ENCODE assay signal across 8 mouse cellular contexts in the genomic region with DNA sequence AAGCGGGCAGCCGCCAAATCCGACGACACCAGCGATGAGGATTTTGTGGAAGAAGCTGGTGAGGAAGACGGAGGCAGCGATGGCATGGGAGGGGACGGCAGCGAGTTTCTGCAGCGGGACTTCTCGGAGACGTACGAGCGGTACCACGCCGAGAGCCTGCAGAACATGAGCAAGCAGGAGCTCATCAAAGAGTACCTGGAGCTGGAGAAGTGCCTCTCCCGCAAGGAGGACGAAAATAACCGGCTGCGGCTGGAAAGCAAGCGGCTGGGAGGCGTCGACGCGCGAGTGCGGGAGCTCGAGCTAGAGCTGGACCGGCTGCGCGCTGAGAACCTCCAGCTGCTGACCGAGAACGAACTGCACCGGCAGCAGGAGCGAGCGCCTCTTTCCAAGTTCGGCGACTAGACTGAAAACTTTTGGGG. TPM values are rescaled to one million over a fixed set of nuclear protein-coding genes. Genes with fewer than 3 reads are reported as not detected.
DNase-seq lines count a peak whose midpoint lies in the region; ATAC-seq and TF ChIP-seq lines count a peak whose summit lies in the region.

No protein-coding gene starts in this region.

- under 1% methylated on average over 38 of the region's 38 CpGs for WGBS in heart, adult 2 months
- under 1% methylated on average over 38 of the region's 38 CpGs for WGBS in embryonic facial prominence, embryonic 10.5 days
- WGBS in hindbrain, embryonic 14.5 days = under 1% methylated on average over 38 of the region's 38 CpGs
- WGBS in liver, postnatal 0 days (ENCODE audit: insufficient replicate concordance) = under 1% methylated on average over 38 of the region's 38 CpGs

- in situ Hi-C loops in CH12.LX (cut with MboI; ENCODE audit: low pct_ligation_motif_present, low pct_unique_long_range_greater_than_20kb, low sequenced_read_pairs) = no loop called here

- no peak for DNase-seq in heart, adult 2 months
- DNase-seq in heart, adult 9 months (ENCODE audit: low spot score in 2 of 2) = no peak
- DNase-seq in CH12.LX (ENCODE audit: extremely low read depth) (no peak), adipocyte (ENCODE audit: low spot score) (no peak)
- peak; percentile 64 for DNase-seq in embryonic facial prominence, embryonic 10.5 days (ENCODE audit: low spot score)
- DNase-seq in hindbrain, embryonic 14.5 days (ENCODE audit: low spot score) = no peak
- DNase-seq in liver, postnatal 0 days = no peak
- peak; percentile 47 for DNase-seq in right cerebral cortex, postnatal 14 days

- peaks cover 2% of the 10 kb centered on the region for H3K36me3 ChIP-seq in heart, adult 2 months (ENCODE audit: control insufficient read depth, insufficient read depth, low read length)
- peaks cover 0 to 17% of the 10 kb centered on the region in 2 experiments for H3K36me3 ChIP-seq in CH12.LX (replicated peaks in 1 of 2; ENCODE audit: control insufficient read depth in 1 of 2, insufficient read depth in 1 of 2, low read length in 1 of 2)
- no peaks in the 10 kb centered on the region for H3K36me3 ChIP-seq in embryonic facial prominence, embryonic 10.5 days (replicated peaks)
- H3K36me3 ChIP-seq in hindbrain, embryonic 14.5 days (replicated peaks; ENCODE audit: control insufficient read depth, insufficient read depth) = no peaks in the 10 kb centered on the region
- no peaks in the 10 kb centered on the region for H3K36me3 ChIP-seq in liver, postnatal 0 days (replicated peaks; ENCODE audit: insufficient read depth, low read length)

- no peak for TF ChIP-seq RAD21 in CH12.LX (IDR thresholded peaks at IDR 0.05; ENCODE audit: low read depth, low read length)

- peak; percentile 23; the same call in 1 of the 2 replicates for TF ChIP-seq POLR2A in heart, adult 2 months (IDR thresholded peaks at IDR 0.05; ENCODE audit: insufficient read depth, low read depth, low read length)
- no peak for TF ChIP-seq POLR2A in CH12.LX (IDR thresholded peaks at IDR 0.05; ENCODE audit: low read depth, low read length)

- peak overlapping the region; percentile 80 for H3K9ac ChIP-seq in heart, adult 2 months (ENCODE audit: low read depth, low read length)
- H3K9ac ChIP-seq in CH12.LX (ENCODE audit: insufficient read depth, low read depth) = peak overlapping the region; percentile 59
- H3K9ac ChIP-seq in hindbrain, embryonic 14.5 days = peak overlapping the region; percentile 69
- H3K9ac ChIP-seq in liver, postnatal 0 days (replicated peaks) = peak overlapping the region; percentile 63

- no peaks in the 10 kb centered on the region for H3K27me3 ChIP-seq in heart, adult 2 months (ENCODE audit: control insufficient read depth, insufficient read depth, low read length)
- H3K27me3 ChIP-seq in CH12.LX (replicated peaks) = no peaks in the 10 kb centered on the region
- peaks cover 18% of the 10 kb centered on the region for H3K27me3 ChIP-seq in embryonic facial prominence, embryonic 10.5 days (replicated peaks; ENCODE audit: low read depth, poor library complexity, severe bottlenecking)
- peaks cover 15% of the 10 kb centered on the region for H3K27me3 ChIP-seq in hindbrain, embryonic 14.5 days (ENCODE audit: control insufficient read depth, insufficient read depth, low read length)
- no peaks in the 10 kb centered on the region for H3K27me3 ChIP-seq in liver, postnatal 0 days (ENCODE audit: insufficient read depth, low read length)

- H3K9me3 ChIP-seq in CH12.LX (replicated peaks; ENCODE audit: low read length) = no peaks in the 10 kb centered on the region
- no peaks in the 10 kb centered on the region for H3K9me3 ChIP-seq in embryonic facial prominence, embryonic 10.5 days
- H3K9me3 ChIP-seq in hindbrain, embryonic 14.5 days (ENCODE audit: control insufficient read depth, low read length) = no peaks in the 10 kb centered on the region
- no peaks in the 10 kb centered on the region for H3K9me3 ChIP-seq in liver, postnatal 0 days (ENCODE audit: low read length)

- intact Hi-C loops in heart, adult 2 months (cut with DNase I) = loop anchor here (1.0 to 5.0 kb wide), 3 partner anchors 42 to 210 kb away; a partner anchor contains a TSS

- no peak for TF ChIP-seq CTCF in heart, adult 2 months (IDR thresholded peaks at IDR 0.05)
- TF ChIP-seq CTCF in CH12.LX (conservative IDR thresholded peaks at IDR 0.05 in 1 of 2, IDR thresholded peaks at IDR 0.05 in 1 of 2; ENCODE audit: low read depth in 2 of 2, low read length in 2 of 2) = no peak
- no peak for TF ChIP-seq CTCF in liver, postnatal 0 days (IDR thresholded peaks at IDR 0.05; ENCODE audit: low read depth)

- H3K79me2 ChIP-seq in heart, adult 2 months (replicated peaks; ENCODE audit: control insufficient read depth, insufficient read depth, low read length) = no peaks in the 10 kb centered on the region
- H3K79me2 ChIP-seq in CH12.LX (replicated peaks; ENCODE audit: control insufficient read depth, extremely low read depth, insufficient read depth, poor library complexity, severe bottlenecking) = peaks cover 22% of the 10 kb centered on the region

- TF ChIP-seq EP300 in heart, adult 2 months (IDR thresholded peaks at IDR 0.05; ENCODE audit: insufficient read depth, low read depth, low read length) = no peak
- no peak for TF ChIP-seq EP300 in CH12.LX (IDR thresholded peaks at IDR 0.05; ENCODE audit: low read length)
- no peak for TF ChIP-seq EP300 in liver, postnatal 0 days (IDR thresholded peaks at IDR 0.05; ENCODE audit: low read depth)

- ATAC-seq in hindbrain, embryonic 14.5 days (ENCODE audit: low FRiP score) = no peak
- ATAC-seq in liver, postnatal 0 days = no peak

- dilution Hi-C loops in CH12.LX (cut with MboI; ENCODE audit: extremely low pct_ligation_motif_present, extremely low pct_unique_long_range_greater_than_20kb, low sequenced_read_pairs) = no loop called here

- H3K4me3 ChIP-seq in heart, adult 2 months = peak overlapping the region; percentile 77
- peak overlapping the region; percentile 68 to 69 (median 69) for H3K4me3 ChIP-seq in CH12.LX (replicated peaks in 1 of 3; ENCODE audit: low read depth in 2 of 3, low read length in 2 of 3, poor library complexity in 1 of 3)
- H3K4me3 ChIP-seq in embryonic facial prominence, embryonic 10.5 days = peak overlapping the region; percentile 76
- H3K4me3 ChIP-seq in hindbrain, embryonic 14.5 days (replicated peaks; ENCODE audit: low read length) = peak overlapping the region; percentile 51
- peak overlapping the region; percentile 63 for H3K4me3 ChIP-seq in liver, postnatal 0 days (ENCODE audit: low read depth, low read length)

- peak overlapping the region; percentile 68 for H3K4me2 ChIP-seq in CH12.LX (ENCODE audit: insufficient read depth, low read depth, poor library complexity, severe bottlenecking)
- peak overlapping the region; percentile 87 for H3K4me2 ChIP-seq in hindbrain, embryonic 14.5 days (replicated peaks)
- H3K4me2 ChIP-seq in liver, postnatal 0 days (ENCODE audit: low read depth, low read length) = peak overlapping the region; percentile 87

- H3K4me1 ChIP-seq in heart, adult 2 months (ENCODE audit: control insufficient read depth, insufficient read depth, low read length) = peaks cover 6% of the 10 kb centered on the region
- H3K4me1 ChIP-seq in CH12.LX (ENCODE audit: control insufficient read depth in 1 of 2, insufficient read depth in 2 of 2) = peaks cover 6 to 26% of the 10 kb centered on the region in 2 experiments; a peak in 3 of 4 replicates
- H3K4me1 ChIP-seq in embryonic facial prominence, embryonic 10.5 days = peaks cover 42% of the 10 kb centered on the region
- peaks cover 22% of the 10 kb centered on the region for H3K4me1 ChIP-seq in hindbrain, embryonic 14.5 days (replicated peaks; ENCODE audit: control insufficient read depth, insufficient read depth, low read length)
- H3K4me1 ChIP-seq in liver, postnatal 0 days (ENCODE audit: insufficient read depth) = peaks cover 26% of the 10 kb centered on the region

- peak overlapping the region; percentile 94 for H3K27ac ChIP-seq in heart, adult 2 months
- H3K27ac ChIP-seq in CH12.LX (ENCODE audit: insufficient read depth, low read depth) = 0 out of 2 replicates have a peak overlapping the region, but pooled peaks have one; percentile 1
- H3K27ac ChIP-seq in embryonic facial prominence, embryonic 10.5 days (replicated peaks) = peak overlapping the region; percentile 96
- no peak overlapping the region; the same call in 1 of the 2 replicates for H3K27ac ChIP-seq in hindbrain, embryonic 14.5 days
- peak overlapping the region; percentile 82 for H3K27ac ChIP-seq in liver, postnatal 0 days (ENCODE audit: low read depth)

RNA-seq across cellular contexts. Expression of a gene that starts 1.6 kb away (rescaled TPM):
- 10 to 100 TPM; 18.2 to 19.3 TPM for total RNA-seq in heart, adult 2 months (2021)
- polyA plus RNA-seq in heart, adult 2 months (2012; rRNA removed) = 7.8 and 9.0 TPM in 2 replicates
- total RNA-seq in CH12.LX (2012; rRNA removed) = 25.9 and 38.9 TPM in 2 replicates
- 16.4 and 20.2 TPM in 2 replicates for total RNA-seq in CH12.LX (2014; rRNA removed)
- polyA plus RNA-seq in CH12.LX (2012; ENCODE audit: insufficient read length, low read depth) = 50.4 and 51.8 TPM in 2 replicates
- polyA plus RNA-seq in embryonic facial prominence, embryonic 10.5 days (2016; fragmentation: Nextera tagmentation; extraction: Ambion mirVana) = 2.8 and 2.9 TPM in 2 replicates
- polyA plus RNA-seq in hindbrain, embryonic 14.5 days (2014; fragmentation: Nextera tagmentation; extraction: Ambion mirVana) = 5.3 and 5.6 TPM in 2 replicates
- polyA plus RNA-seq in liver, postnatal 0 days (2015; fragmentation: Nextera tagmentation; extraction: Ambion mirVana) = 2.6 and 2.7 TPM in 2 replicates

RNA-seq across cellular contexts. Expression of a gene that starts 14.6 kb away (rescaled TPM):
- total RNA-seq in heart, adult 2 months (2021) = 1 to 10 TPM; 1.3 to 1.9 TPM
- 2.6 and 2.9 TPM in 2 replicates for polyA plus RNA-seq in heart, adult 2 months (2012; rRNA removed)
- total RNA-seq in CH12.LX (2012; rRNA removed) (31.4 and 33.3 TPM in 2 replicates), CH12.LX (2014; rRNA removed) (28.8 and 33.0 TPM in 2 replicates)
- 27.0 and 31.6 TPM in 2 replicates for polyA plus RNA-seq in CH12.LX (2012; ENCODE audit: insufficient read length, low read depth)
- polyA plus RNA-seq in embryonic facial prominence, embryonic 10.5 days (2016; fragmentation: Nextera tagmentation; extraction: Ambion mirVana) = 8.4 and 10.9 TPM in 2 replicates
- polyA plus RNA-seq in hindbrain, embryonic 14.5 days (2014; fragmentation: Nextera tagmentation; extraction: Ambion mirVana) = 20.9 and 24.2 TPM in 2 replicates
- 3.4 and 3.7 TPM in 2 replicates for polyA plus RNA-seq in liver, postnatal 0 days (2015; fragmentation: Nextera tagmentation; extraction: Ambion mirVana)

RNA-seq across cellular contexts. Expression of a gene that starts 16.1 kb away (rescaled TPM):
- total RNA-seq in heart, adult 2 months (2021) = 10 to 100 TPM; 27.8 to 38.1 TPM
- polyA plus RNA-seq in heart, adult 2 months (2012; rRNA removed) = 27.5 and 27.8 TPM in 2 replicates
- total RNA-seq in CH12.LX (2012; rRNA removed) (60.9 and 62.6 TPM in 2 replicates), CH12.LX (2014; rRNA removed) (50.2 and 51.4 TPM in 2 replicates)
- 68.4 and 75.1 TPM in 2 replicates for polyA plus RNA-seq in CH12.LX (2012; ENCODE audit: insufficient read length, low read depth)
- 6.3 and 10.1 TPM in 2 replicates for polyA plus RNA-seq in embryonic facial prominence, embryonic 10.5 days (2016; fragmentation: Nextera tagmentation; extraction: Ambion mirVana)
- 8.3 and 10.6 TPM in 2 replicates for polyA plus RNA-seq in hindbrain, embryonic 14.5 days (2014; fragmentation: Nextera tagmentation; extraction: Ambion mirVana)
- polyA plus RNA-seq in liver, postnatal 0 days (2015; fragmentation: Nextera tagmentation; extraction: Ambion mirVana) = 56.5 and 57.0 TPM in 2 replicates

RNA-seq across cellular contexts. Expression of a gene that starts 16.1 kb away (rescaled TPM):
- total RNA-seq in heart, adult 2 months (2021) = 10 to 100 TPM; 13.7 to 14.0 TPM
- polyA plus RNA-seq in heart, adult 2 months (2012; rRNA removed) = 20.6 and 22.3 TPM in 2 replicates
- total RNA-seq in CH12.LX (2012; rRNA removed) = 24.3 and 27.4 TPM in 2 replicates
- 6.3 and 7.1 TPM in 2 replicates for total RNA-seq in CH12.LX (2014; rRNA removed)
- 9.7 and 11.3 TPM in 2 replicates for polyA plus RNA-seq in CH12.LX (2012; ENCODE audit: insufficient read length, low read depth)
- polyA plus RNA-seq in embryonic facial prominence, embryonic 10.5 days (2016; fragmentation: Nextera tagmentation; extraction: Ambion mirVana) = 1.7 and 2.6 TPM in 2 replicates
- polyA plus RNA-seq in hindbrain, embryonic 14.5 days (2014; fragmentation: Nextera tagmentation; extraction: Ambion mirVana) = 1.7 and 1.9 TPM in 2 replicates
- 0.82 and 0.85 TPM in 2 replicates for polyA plus RNA-seq in liver, postnatal 0 days (2015; fragmentation: Nextera tagmentation; extraction: Ambion mirVana)

RNA-seq across cellular contexts. Expression of a gene that starts 53.3 kb away (rescaled TPM):
- 10 to 100 TPM; 12.1 to 14.5 TPM for total RNA-seq in heart, adult 2 months (2021)
- polyA plus RNA-seq in heart, adult 2 months (2012; rRNA removed) = 12.8 and 14.2 TPM in 2 replicates
- total RNA-seq in CH12.LX (2012; rRNA removed) (35.0 and 36.5 TPM in 2 replicates), CH12.LX (2014; rRNA removed) (5.6 and 6.9 TPM in 2 replicates)
- polyA plus RNA-seq in CH12.LX (2012; ENCODE audit: insufficient read length, low read depth) = 104 and 118 TPM in 2 replicates
- 0.49 and 0.67 TPM in 2 replicates for polyA plus RNA-seq in embryonic facial prominence, embryonic 10.5 days (2016; fragmentation: Nextera tagmentation; extraction: Ambion mirVana)
- 6.1 and 8.0 TPM in 2 replicates for polyA plus RNA-seq in hindbrain, embryonic 14.5 days (2014; fragmentation: Nextera tagmentation; extraction: Ambion mirVana)
- polyA plus RNA-seq in liver, postnatal 0 days (2015; fragmentation: Nextera tagmentation; extraction: Ambion mirVana) = 4.1 and 5.9 TPM in 2 replicates

Comparison
In these comparisons a context has a peak if more than half of its experiments do, and no peak if none do; other contexts are left out.
1. DNase-seq: peak in embryonic facial prominence, embryonic 10.5 days (single experiment) and right cerebral cortex, postnatal 14 days (single experiment); none in heart, adult 2 months (0 of 2), heart, adult 9 months (0 of 2), CH12.LX (single experiment), hindbrain, embryonic 14.5 days (single experiment), liver, postnatal 0 days (single experiment) and adipocyte (single experiment).
2. Peak in every context shown above with its lines, with median percentiles within 50 percentile points of each other: H3K4me3 ChIP-seq, H3K9ac ChIP-seq and H3K4me2 ChIP-seq.